Mouse (Mus musculus) MEL (cell line): ENCODE measurements around the gene Babam1. TPM values are rescaled to one million over a fixed set of nuclear protein-coding genes. Genes with fewer than 3 reads are reported as not detected.

ENCODE experiments used
- DNase-seq: peaks from one replicate; pipeline ENCODE4 v3.0.0; 2011; ENCODE audit warnings: low read depth, low spot score
- H3K27ac ChIP-seq: 2 replicates; pipeline ENCODE4 v1.5.1; 2012; ENCODE audit warnings: low read depth, mild to moderate bottlenecking, control low read depth, low read length, moderate library complexity; ENCODE audit not compliant: control insufficient read depth
- H3K27me3 ChIP-seq, 2 experiments: fragments of 150-350 bp in 1 of 2; sonication (generic) in 1 of 2; 2 replicates each; pipeline ENCODE4 v1.6.1; 2012; ENCODE audit warnings: low read length in 2 of 2, mild to moderate bottlenecking in 2 of 2, improper control_type of control experiment in 1 of 2, moderate library complexity in 1 of 2; ENCODE audit not compliant: insufficient read depth in 2 of 2, control insufficient read depth in 1 of 2
- H3K36me3 ChIP-seq, 2 experiments: 2 replicates each; pipeline ENCODE4 v1.6.1; 2012 to 2014; ENCODE audit warnings: low read length in 2 of 2, improper control_type of control experiment in 1 of 2, inconsistent platforms in 1 of 2, mild to moderate bottlenecking in 1 of 2; ENCODE audit not compliant: insufficient read depth in 2 of 2, control insufficient read depth in 1 of 2
- H3K4me1 ChIP-seq, 2 experiments: fragments of 150-350 bp in 1 of 2; sonication (generic) in 1 of 2; 2 replicates each; pipeline ENCODE4 v1.6.1; 2012; ENCODE audit warnings: low read length in 2 of 2, improper control_type of control experiment in 1 of 2, mild to moderate bottlenecking in 1 of 2; ENCODE audit not compliant: insufficient read depth in 2 of 2, control insufficient read depth in 1 of 2
- H3K4me3 ChIP-seq, 2 experiments: fragments of 150-350 bp in 1 of 2; sonication (generic) in 1 of 2; 2 replicates each; pipeline ENCODE4 v1.5.1; 2012; ENCODE audit warnings: low read depth in 2 of 2, low read length in 2 of 2, mild to moderate bottlenecking in 2 of 2, moderate library complexity in 2 of 2, control low read depth in 1 of 2, improper control_type of control experiment in 1 of 2; ENCODE audit not compliant: control insufficient read depth in 1 of 2, insufficient read depth in 1 of 2
- H3K79me2 ChIP-seq: 2 replicates; pipeline ENCODE4 v1.6.1; 2012; ENCODE audit warnings: mild to moderate bottlenecking, low read length, moderate library complexity; ENCODE audit not compliant: control insufficient read depth, poor library complexity, insufficient read depth
- H3K9ac ChIP-seq: 2 replicates; pipeline ENCODE4 v1.6.1; 2012; ENCODE audit warnings: low read depth, mild to moderate bottlenecking, control low read depth, low read length, moderate library complexity; ENCODE audit not compliant: control insufficient read depth, poor library complexity, severe bottlenecking
- H3K9me3 ChIP-seq: fragments of 150-350 bp; sonication (generic); replicated peaks from 2 replicates; pipeline ENCODE4 v1.6.1; 2012; ENCODE audit warnings: mild to moderate bottlenecking, low read length, improper control_type of control experiment, moderate library complexity; ENCODE audit not compliant: insufficient read depth
- BHLHE40 ChIP-seq: IDR thresholded peaks from 2 replicates; pipeline ENCODE4 v1.6.1; 2012; ENCODE audit warnings: low read depth, mild to moderate bottlenecking, inconsistent platforms, low read length, improper control_type of control experiment, borderline replicate concordance
- CHD2 ChIP-seq: IDR thresholded peaks from 2 replicates; pipeline ENCODE4 v1.6.1; 2011; ENCODE audit warnings: low read length, improper control_type of control experiment
- E2F4 ChIP-seq: IDR thresholded peaks from 2 replicates; pipeline ENCODE4 v1.6.1; 2011; ENCODE audit warnings: low read depth, low read length, improper control_type of control experiment, borderline replicate concordance
- ELF1 ChIP-seq: IDR thresholded peaks from 2 replicates; pipeline ENCODE4 v1.6.1; 2014; ENCODE audit warnings: low read depth, mild to moderate bottlenecking, inconsistent platforms, low read length, improper control_type of control experiment, moderate library complexity
- EP300 ChIP-seq, 2 experiments: IDR thresholded peaks; 2 replicates each; pipeline ENCODE4 v1.6.1; 2011; ENCODE audit warnings: improper control_type of control experiment in 2 of 2, low read length in 2 of 2, low read depth in 1 of 2, mild to moderate bottlenecking in 1 of 2
- ETS1 ChIP-seq: IDR thresholded peaks from 2 replicates; pipeline ENCODE4 v1.6.1; 2012; ENCODE audit warnings: low read depth, mild to moderate bottlenecking, inconsistent platforms, low read length, improper control_type of control experiment, moderate library complexity
- GABPA ChIP-seq: IDR thresholded peaks from 2 replicates; pipeline ENCODE4 v1.6.1; 2012; ENCODE audit warnings: low read depth, mild to moderate bottlenecking, inconsistent platforms, low read length, improper control_type of control experiment, moderate library complexity
- HCFC1 ChIP-seq: IDR thresholded peaks from 2 replicates; pipeline ENCODE4 v1.6.1; 2012; ENCODE audit warnings: low read depth, mild to moderate bottlenecking, inconsistent platforms, low read length, improper control_type of control experiment, moderate library complexity
- JUND ChIP-seq: IDR thresholded peaks from 2 replicates; pipeline ENCODE4 v1.6.1; 2011; ENCODE audit warnings: low read depth, mild to moderate bottlenecking, improper control_type of control experiment, low read length
- KAT2A ChIP-seq: conservative IDR thresholded peaks from 2 replicates; pipeline ENCODE4 v1.6.1; 2012; ENCODE audit warnings: low read depth, low read length, improper control_type of control experiment, inconsistent platforms
- MAX ChIP-seq: IDR thresholded peaks from 2 replicates; pipeline ENCODE4 v1.6.1; 2011; ENCODE audit warnings: low read length, improper control_type of control experiment
- MXI1 ChIP-seq: IDR thresholded peaks from 2 replicates; pipeline ENCODE4 v1.6.1; 2011; ENCODE audit warnings: mild to moderate bottlenecking, low read depth, low read length, improper control_type of control experiment
- MYB ChIP-seq: IDR thresholded peaks from 2 replicates; pipeline ENCODE4 v1.6.1; 2011; ENCODE audit warnings: mild to moderate bottlenecking, low read depth, low read length, improper control_type of control experiment
- MYC ChIP-seq: IDR thresholded peaks from 2 replicates; pipeline ENCODE4 v1.6.1; 2011; ENCODE audit warnings: low read depth, mild to moderate bottlenecking, low read length, improper control_type of control experiment, moderate library complexity
- NELFE ChIP-seq: IDR thresholded peaks from 2 replicates; pipeline ENCODE4 v1.6.1; 2011; ENCODE audit warnings: low read depth, low read length, improper control_type of control experiment
- NRF1 ChIP-seq: IDR thresholded peaks from 2 replicates; pipeline ENCODE4 v1.6.1; 2014; ENCODE audit warnings: low read depth, mild to moderate bottlenecking, inconsistent platforms, low read length, improper control_type of control experiment, moderate library complexity; ENCODE audit not compliant: poor library complexity, insufficient read depth, severe bottlenecking
- POLR2A ChIP-seq, 2 experiments: IDR thresholded peaks; 2 replicates each; pipeline ENCODE4 v1.6.1; 2011 to 2012; ENCODE audit warnings: low read length in 2 of 2, mild to moderate bottlenecking in 2 of 2, control low read depth in 1 of 2, improper control_type of control experiment in 1 of 2, low read depth in 1 of 2, moderate library complexity in 1 of 2; ENCODE audit not compliant: control insufficient read depth in 1 of 2, insufficient read depth in 1 of 2, poor library complexity in 1 of 2
- POLR2AphosphoS2 ChIP-seq: IDR thresholded peaks from 2 replicates; pipeline ENCODE4 v1.6.1; 2011; ENCODE audit warnings: low read length, improper control_type of control experiment
- RCOR1 ChIP-seq: IDR thresholded peaks from 2 replicates; pipeline ENCODE4 v1.6.1; 2012; ENCODE audit warnings: low read depth, mild to moderate bottlenecking, inconsistent platforms, low read length, improper control_type of control experiment
- SIN3A ChIP-seq: IDR thresholded peaks from 2 replicates; pipeline ENCODE4 v1.6.1; 2012; ENCODE audit warnings: low read length, improper control_type of control experiment, inconsistent platforms
- SMC3 ChIP-seq: IDR thresholded peaks from 2 replicates; pipeline ENCODE4 v1.6.1; 2011; ENCODE audit warnings: low read depth, low read length, improper control_type of control experiment
- TAL1 ChIP-seq: IDR thresholded peaks from 2 replicates; pipeline ENCODE4 v1.6.1; 2012; ENCODE audit warnings: mild to moderate bottlenecking, inconsistent platforms, low read length, moderate library complexity, mixed read lengths
- UBTF ChIP-seq: IDR thresholded peaks from 2 replicates; pipeline ENCODE4 v1.6.1; 2012; ENCODE audit warnings: low read depth, mild to moderate bottlenecking, inconsistent platforms, low read length, improper control_type of control experiment, moderate library complexity, borderline replicate concordance; ENCODE audit not compliant: insufficient read depth
- USF1 ChIP-seq: IDR thresholded peaks from 2 replicates; pipeline ENCODE4 v1.6.1; 2014; ENCODE audit warnings: low read depth, mild to moderate bottlenecking, inconsistent platforms, low read length, improper control_type of control experiment, moderate library complexity
- ZC3H11A ChIP-seq: IDR thresholded peaks from 2 replicates; pipeline ENCODE4 v1.6.1; 2012; ENCODE audit warnings: low read depth, mild to moderate bottlenecking, inconsistent platforms, low read length, improper control_type of control experiment
- polyA plus RNA-seq, 2 experiments: library from polyadenylated mRNA; stranded (reverse) in 1 of 2; unstranded in 1 of 2; fragments of >175 nt in 1 of 2; fragments of >200 nt in 1 of 2; gene quantifications; 2 replicates each; pipeline versions ENCODE4 v1.2.1 to v1.2.4; 2012; ENCODE audit warnings: low replicate concordance in 2 of 2, low read depth in 1 of 2; ENCODE audit not compliant: insufficient read length in 2 of 2, insufficient read depth in 1 of 2, missing spikeins in 1 of 2
- total RNA-seq: library from RNA; depleted of rRNA; stranded (reverse); fragments of 300-350 nt; gene quantifications from 2 replicates; pipeline ENCODE4 v1.2.3, GENCODE M21; 2012

Babam1 gene
- total and polyA plus RNA-seq, 3 experiments, result 54.5 to 132 TPM; not detected in 1

- Histone ChIP-seq H3K9me3 (no peaks in the 10 kb centered on the region), H3K36me3 (peaks cover 0 to 8% of the 10 kb centered on the region in 2 experiments; a peak in 2 of 4 replicates), H3K79me2 (peaks cover 4% of the 10 kb centered on the region; the same call in 1 of the 2 replicates), H3K9ac (no peak overlapping the region), H3K4me3 (no peak overlapping the region), H3K4me1 (peaks cover 0 to 7% of the 10 kb centered on the region in 2 experiments; a peak in 2 of 4 replicates), H3K27ac (no peak overlapping the region), H3K27me3 (no peaks in the 10 kb centered on the region)
- DNase-seq, result no peak
- TF ChIP-seq SMC3, result no peak
- TF ChIP-seq BHLHE40, result no peak
- no peak for TF ChIP-seq EP300 (IDR thresholded peaks at IDR 0.05; ENCODE audit: low read depth in 1 of 2, low read length in 2 of 2)
- TF ChIP-seq TAL1, result no peak
- TF ChIP-seq ELF1, result no peak
- no peak for TF ChIP-seq MXI1
- no peak for TF ChIP-seq NRF1
- TF ChIP-seq POLR2A (IDR thresholded peaks at IDR 0.05; ENCODE audit: control insufficient read depth in 1 of 2, insufficient read depth in 1 of 2, low read depth in 1 of 2, low read length in 2 of 2, poor library complexity in 1 of 2), result no peak
- TF ChIP-seq USF1, result no peak
- no peak for TF ChIP-seq SIN3A
- no peak for TF ChIP-seq KAT2A
- TF ChIP-seq JUND, result no peak
- no peak for TF ChIP-seq MYB
- no peak for TF ChIP-seq GABPA
- TF ChIP-seq CHD2, result no peak
- TF ChIP-seq MAX, result no peak
- no peak for TF ChIP-seq E2F4
Measured at GRCm38 (mm10) chr8:71395071-71395470, 1.6 kb upstream of the Babam1 start.

GRCm38 (mm10) chr8:71395629-71396028 lies 1.0 kb upstream of the Babam1 start, which contains the start of gene Ushbp1:
TSS of gene Ushbp1 (minus strand) at chr8:71395802.
- peak within 1 kb of the TSS; percentile 70 for H3K9ac ChIP-seq
- DNase-seq, result no peak
- peak within 1 kb of the TSS; percentile 70 for H3K27ac ChIP-seq

More at GRCm38 (mm10) chr8:71395629-71396028, 1.0 kb upstream of the Babam1 start, which contains the start of gene Ushbp1:
- Histone ChIP-seq H3K79me2 (peaks cover 4% of the 10 kb centered on the region; the same call in 1 of the 2 replicates), H3K27me3 (no peaks in the 10 kb centered on the region)
- TF ChIP-seq POLR2AphosphoS2, result no peak
- TF ChIP-seq ETS1, result no peak
- TF ChIP-seq UBTF, result no peak
- no peak for TF ChIP-seq MYC
- TF ChIP-seq HCFC1, result no peak
- no peak for TF ChIP-seq EP300 (IDR thresholded peaks at IDR 0.05; ENCODE audit: low read depth in 1 of 2, low read length in 2 of 2)
- no peak for TF ChIP-seq ZC3H11A
- TF ChIP-seq E2F4, result no peak
- TF ChIP-seq NELFE, result no peak
- TF ChIP-seq MAX, result no peak
- no peak for TF ChIP-seq TAL1
- TF ChIP-seq RCOR1, result no peak
- TF ChIP-seq SMC3, result no peak
- TF ChIP-seq, all 39 proteins: peak for 0
- Histone ChIP-seq H3K4me1 (peaks cover 0 to 7% of the 10 kb centered on the region in 2 experiments; a peak in 2 of 4 replicates), H3K4me3 (peak within 1 kb of the TSS; percentile 50 to 54), H3K36me3 (peaks cover 0 to 8% of the 10 kb centered on the region in 2 experiments; a peak in 2 of 4 replicates), H3K9me3 (no peaks in the 10 kb centered on the region)
